In genomic region chr1:7543492-7543891, GRCm38 (mm10) we compare ENCODE assay signal across 8 mouse cellular contexts.
A peak's percentile ranks its signal among the peaks of the same experiment; 100 is the strongest.
DNase-seq lines count a peak whose midpoint lies in the region; TF ChIP-seq lines count a peak whose summit lies in the region.

No protein-coding gene starts in this region.

- DNase-seq in kidney, adult 9 months = peak; percentile 15
- DNase-seq in kidney, adult 18-20 months = no peak
- peak; percentile 49 for DNase-seq in embryo, embryonic 11 days
- DNase-seq in mesoderm, embryonic 11.5 days (ENCODE audit: low read depth, low spot score) = peak; percentile 56
- DNase-seq in cerebellum, adult 9-10 months = no peak
- no peak for DNase-seq in spleen, postnatal 10 days (ENCODE audit: low spot score in 2 of 2)
- no peak for DNase-seq in cerebellum, postnatal 36 days

- peak; percentile 45 for TF ChIP-seq CTCF in E14TG2a.4 (conservative IDR thresholded peaks at IDR 0.05; ENCODE audit: low read length)

- H3K27me3 ChIP-seq in E14TG2a.4 (ENCODE audit: insufficient read depth, low read length) = no peaks in the 10 kb centered on the region

- H3K9me3 ChIP-seq in E14TG2a.4 (ENCODE audit: low read length) = no peaks in the 10 kb centered on the region

- H3K4me1 ChIP-seq in E14TG2a.4 (replicated peaks; ENCODE audit: low read depth, low read length) = 0 out of 2 replicates have a peak, but pooled peaks cover 4% of the 10 kb centered on the region

- no peaks in the 10 kb centered on the region for H3K36me3 ChIP-seq in E14TG2a.4 (ENCODE audit: insufficient read depth, low read length)

- H3K4me3 ChIP-seq in E14TG2a.4 (replicated peaks; ENCODE audit: low read length) = no peak overlapping the region

Comparison
In these comparisons a context has a peak if more than half of its experiments do, and no peak if none do; other contexts are left out.
1. DNase-seq: peak in kidney, adult 9 months (single experiment), embryo, embryonic 11 days (single experiment) and mesoderm, embryonic 11.5 days (single experiment); none in kidney, adult 18-20 months (single experiment), cerebellum, adult 9-10 months (single experiment), spleen, postnatal 10 days (0 of 2) and cerebellum, postnatal 36 days (0 of 2).